Mouse (Mus musculus): ENCODE measurements around the gene Sytl4.

GRCm38 (mm10) chrX:133898014-133898542 lies 83.5 kb downstream of the Sytl4 start, which contains the start of gene Tspan6:
- peak; percentile 55 for TF ChIP-seq POLR2A (IDR thresholded peaks at IDR 0.05; ENCODE audit: low read depth, low read length)
- no peak for TF ChIP-seq CHD2 (IDR thresholded peaks at IDR 0.05; ENCODE audit: low read length)
- no peak for TF ChIP-seq MXI1 (IDR thresholded peaks at IDR 0.05; ENCODE audit: low read depth, low read length)
- no peak for TF ChIP-seq E2F4 (IDR thresholded peaks at IDR 0.05; ENCODE audit: insufficient replicate concordance, low read depth, low read length)
- no peak for TF ChIP-seq POLR2AphosphoS2 (IDR thresholded peaks at IDR 0.05; ENCODE audit: low read depth, low read length)
- TF ChIP-seq USF2 (conservative IDR thresholded peaks at IDR 0.05; ENCODE audit: low read depth, low read length), result no peak
- no peak for TF ChIP-seq MAFK (IDR thresholded peaks at IDR 0.05; ENCODE audit: insufficient replicate concordance, low read length)
- TF ChIP-seq CTCF (conservative IDR thresholded peaks at IDR 0.05 in 1 of 2, IDR thresholded peaks at IDR 0.05 in 1 of 2; ENCODE audit: low read depth in 2 of 2, low read length in 2 of 2), result peak in 1 of 2 experiments; percentile 55; a peak in 2 of 4 replicates
- no peak for TF ChIP-seq EP300 (IDR thresholded peaks at IDR 0.05; ENCODE audit: low read length)
- no peak for TF ChIP-seq MYC (IDR thresholded peaks at IDR 0.05; ENCODE audit: low read depth, low read length)
- TF ChIP-seq MEF2A (IDR thresholded peaks at IDR 0.05; ENCODE audit: borderline replicate concordance, low read depth, low read length), result no peak
- TF ChIP-seq ZNF384 (IDR thresholded peaks at IDR 0.05; ENCODE audit: low read depth, low read length), result no peak
- TF ChIP-seq MAZ (IDR thresholded peaks at IDR 0.05; ENCODE audit: low read depth, low read length), result no peak
